Comparison of ENCODE assay signal across 7 mouse cellular contexts in genomic region chr2:80447291-80447791, GRCm38 (mm10). TPM values are rescaled to one million over a fixed set of nuclear protein-coding genes. Genes with fewer than 3 reads are reported as not detected.
DNase-seq lines count a peak whose midpoint lies in the region; ATAC-seq and TF ChIP-seq lines count a peak whose summit lies in the region.

Gene Frzb, minus strand, starts transcription at chr2:80447625.

- under 1% methylated on average over 33 of the region's 33 CpGs for WGBS in limb, embryonic 10.5 days
- WGBS in midbrain, embryonic 10.5 days: under 1% methylated on average over 33 of the region's 33 CpGs
- WGBS in stomach, postnatal 0 days: under 1% methylated on average over 33 of the region's 33 CpGs

- peak; percentile 78 for DNase-seq in adrenal gland, adult 2 months
- peak; percentile 83 to 88 for DNase-seq in cerebellum, postnatal 10 days
- peak; percentile 47 for DNase-seq in gastrocnemius, postnatal 10 days
- DNase-seq in induced T-regulatory cell, adult 2 months (ENCODE audit: low read depth): peak; percentile 25
- DNase-seq in limb, embryonic 10.5 days (ENCODE audit: low spot score): peak; percentile 84
- peak; percentile 86 for DNase-seq in midbrain, embryonic 10.5 days (ENCODE audit: low spot score)
- peak; percentile 42 for DNase-seq in stomach, postnatal 0 days (ENCODE audit: low spot score)

- H3K4me1 ChIP-seq in limb, embryonic 10.5 days: peaks cover 30% of the 10 kb centered on the region
- peaks cover 32% of the 10 kb centered on the region for H3K4me1 ChIP-seq in midbrain, embryonic 10.5 days
- H3K4me1 ChIP-seq in stomach, postnatal 0 days (replicated peaks; ENCODE audit: control insufficient read depth, insufficient read depth): no peaks in the 10 kb centered on the region; the same call in 1 of the 2 replicates

- H3K36me3 ChIP-seq in limb, embryonic 10.5 days: peaks cover 21% of the 10 kb centered on the region
- H3K36me3 ChIP-seq in midbrain, embryonic 10.5 days: peaks cover 5% of the 10 kb centered on the region
- no peaks in the 10 kb centered on the region for H3K36me3 ChIP-seq in stomach, postnatal 0 days (ENCODE audit: control insufficient read depth, insufficient read depth, low read length)

- H3K27me3 ChIP-seq in limb, embryonic 10.5 days (ENCODE audit: low read depth, poor library complexity, severe bottlenecking): no peaks in the 10 kb centered on the region
- H3K27me3 ChIP-seq in midbrain, embryonic 10.5 days (ENCODE audit: low read depth, poor library complexity, severe bottlenecking): peaks cover 29% of the 10 kb centered on the region
- H3K27me3 ChIP-seq in stomach, postnatal 0 days (ENCODE audit: control insufficient read depth, insufficient read depth, low read length): peaks cover 4% of the 10 kb centered on the region; the same call in 1 of the 2 replicates

- peak within 1 kb of the TSS; percentile 74 for H3K4me3 ChIP-seq in limb, embryonic 10.5 days
- H3K4me3 ChIP-seq in midbrain, embryonic 10.5 days: peak within 1 kb of the TSS; percentile 75
- H3K4me3 ChIP-seq in stomach, postnatal 0 days (ENCODE audit: low read depth, low read length): peak within 1 kb of the TSS; percentile 55

- peak; percentile 73; the same call in 1 of the 2 replicates for ATAC-seq in stomach, postnatal 0 days (ENCODE audit: low FRiP score, low TSS enrichment)

- peak within 1 kb of the TSS; percentile 94 for H3K27ac ChIP-seq in limb, embryonic 10.5 days
- peak within 1 kb of the TSS; percentile 85 for H3K27ac ChIP-seq in midbrain, embryonic 10.5 days (replicated peaks)
- H3K27ac ChIP-seq in stomach, postnatal 0 days (replicated peaks): no peak within 1 kb of the TSS

- peak within 1 kb of the TSS; percentile 97 for H3K4me2 ChIP-seq in stomach, postnatal 0 days (replicated peaks; ENCODE audit: low read depth)

- 0 out of 2 replicates have a peak, but pooled peaks have one; percentile 1 for TF ChIP-seq CTCF in stomach, postnatal 0 days (IDR thresholded peaks at IDR 0.05; ENCODE audit: low read depth)

- no peaks in the 10 kb centered on the region for H3K9me3 ChIP-seq in limb, embryonic 10.5 days (replicated peaks)
- H3K9me3 ChIP-seq in midbrain, embryonic 10.5 days (replicated peaks): peaks cover 5% of the 10 kb centered on the region; the same call in 1 of the 2 replicates
- no peaks in the 10 kb centered on the region for H3K9me3 ChIP-seq in stomach, postnatal 0 days (ENCODE audit: control insufficient read depth, low read length)

- H3K9ac ChIP-seq in stomach, postnatal 0 days (ENCODE audit: low read length): peak within 1 kb of the TSS; percentile 53

- TF ChIP-seq EP300 in stomach, postnatal 0 days (optimal IDR thresholded peaks at IDR 0.05): no peak

RNA-seq across cellular contexts. Expression of gene Frzb, which starts in this region (rescaled TPM):
- total RNA-seq in adrenal gland, adult 2 months (2021): 100 to 1,000 TPM in 1 of 2 experiments, 1 to 10 TPM in 1; 5.5 to 245 TPM
- polyA plus RNA-seq in adrenal gland, adult 2 months (2012; rRNA removed): 248 and 437 TPM in 2 replicates
- total RNA-seq in gastrocnemius, postnatal 10 days (2021): 10 to 100 TPM; 51.6 to 55.5 TPM
- 87.4 and 111 TPM in 2 replicates for polyA plus RNA-seq in limb, embryonic 10.5 days (2016; fragmentation: Nextera tagmentation; extraction: Ambion mirVana)
- polyA plus RNA-seq in midbrain, embryonic 10.5 days (2016; fragmentation: Nextera tagmentation; extraction: Ambion mirVana): 13.3 and 21.7 TPM in 2 replicates
- polyA plus RNA-seq in stomach, postnatal 0 days (2015; fragmentation: Nextera tagmentation; extraction: Ambion mirVana): 1.1 and 1.6 TPM in 2 replicates

Comparison
In these comparisons a context has a peak if more than half of its experiments do, and no peak if none do; other contexts are left out.
1. DNase-seq: peak in every context shown above with its lines; median percentile 86 in midbrain, embryonic 10.5 days; 86 in cerebellum, postnatal 10 days; 84 in limb, embryonic 10.5 days; 78 in adrenal gland, adult 2 months; 47 in gastrocnemius, postnatal 10 days; 42 in stomach, postnatal 0 days; 25 in induced T-regulatory cell, adult 2 months.